Mouse (Mus musculus) heart, embryonic 11.5 days (tissue): ENCODE measurements around the gene Bmp2k. TPM values are rescaled to one million over a fixed set of nuclear protein-coding genes. Genes with fewer than 3 reads are reported as not detected.

Experiments used
- ATAC-seq: fragments of 200-750 bp; cut with Nextera tagmentation; replicated peaks from 2 replicates; pipeline ENCODE4 v1.8.0; 2017; ENCODE audit warnings: moderate library complexity; ENCODE audit not compliant: insufficient number of reproducible peaks, low FRiP score, low TSS enrichment
- H3K27ac ChIP-seq: fragments of 300-500 bp; sonication (generic); 2 replicates; pipeline ENCODE4 v1.5.1; 2014; ENCODE audit warnings: mild to moderate bottlenecking, low read depth, low read length
- H3K27me3 ChIP-seq: fragments of 300-500 bp; sonication (generic); 2 replicates; pipeline ENCODE4 v1.6.1; 2014; ENCODE audit warnings: mild to moderate bottlenecking, low read length, mixed read lengths; ENCODE audit not compliant: control insufficient read depth, insufficient read depth
- H3K36me3 ChIP-seq: fragments of 300-500 bp; sonication (generic); 2 replicates; pipeline ENCODE4 v1.6.1; 2014; ENCODE audit warnings: mild to moderate bottlenecking, low read length, moderate library complexity, mixed read lengths; ENCODE audit not compliant: control insufficient read depth, insufficient read depth
- H3K4me1 ChIP-seq: fragments of 300-500 bp; sonication (generic); 2 replicates; pipeline ENCODE4 v1.6.1; 2014; ENCODE audit warnings: low read length; ENCODE audit not compliant: control insufficient read depth, insufficient read depth
- H3K4me2 ChIP-seq: fragments of 300-500 bp; sonication (generic); 2 replicates; pipeline ENCODE4 v1.6.1; 2014; ENCODE audit warnings: mild to moderate bottlenecking, moderate library complexity
- H3K4me3 ChIP-seq: fragments of 300-500 bp; sonication (generic); 2 replicates; pipeline ENCODE4 v1.5.1; 2014; ENCODE audit warnings: low read depth, low read length
- H3K9ac ChIP-seq: fragments of 300-500 bp; sonication (generic); 2 replicates; pipeline ENCODE4 v1.6.1; 2014; ENCODE audit warnings: mild to moderate bottlenecking, low read depth, low read length, moderate library complexity
- H3K9me3 ChIP-seq: fragments of 300-500 bp; sonication (generic); replicated peaks from 2 replicates; pipeline ENCODE4 v1.6.1; 2016; ENCODE audit warnings: low read length; ENCODE audit not compliant: control insufficient read depth
- WGBS: fragments of 180-500 bp; shearing (Covaris S2); extraction: QIAGEN DNeasy Blood & Tissue Kit; methylation state at CpG from one replicate; pipeline ENCODE4 v1.1.7; 2014; ENCODE audit not compliant: insufficient replicate concordance; 5-methylcytosine and 5-hydroxymethylcytosine counted together
- polyA plus RNA-seq: library from polyadenylated mRNA; unstranded; fragments of >200 nt; fragmentation: Nextera tagmentation; extraction: Ambion mirVana; gene quantifications from 2 replicates; pipeline ENCODE4 v1.2.1, GENCODE M21; 2014

The Bmp2k gene
- polyA plus RNA-seq, 1 experiment from 2014 or later = 12.7 TPM

GRCm38 (mm10) chr5:96956926-96957325 lies 40.6 kb upstream of the Bmp2k start:
- H3K9me3 ChIP-seq = no peaks in the 10 kb centered on the region
- no peak overlapping the region for H3K9ac ChIP-seq
- no peak overlapping the region for H3K4me3 ChIP-seq
- H3K4me1 ChIP-seq = no peaks in the 10 kb centered on the region
- no peak overlapping the region for H3K4me2 ChIP-seq
- WGBS = 63% methylated on average over 3 of the region's 3 CpGs
- H3K27ac ChIP-seq = no peak overlapping the region
- H3K27me3 ChIP-seq = no peaks in the 10 kb centered on the region
- no peaks in the 10 kb centered on the region for H3K36me3 ChIP-seq
- no peak for ATAC-seq

GRCm38 (mm10) chr5:96961122-96961521 lies 36.4 kb upstream of the Bmp2k start:
- ATAC-seq = no peak
- H3K27ac ChIP-seq = no peak overlapping the region
- H3K9ac ChIP-seq = no peak overlapping the region
- H3K4me1 ChIP-seq = peaks cover 6% of the 10 kb centered on the region; the same call in 1 of the 2 replicates
- no peak overlapping the region for H3K4me3 ChIP-seq
- no peak overlapping the region for H3K4me2 ChIP-seq
- H3K9me3 ChIP-seq = no peaks in the 10 kb centered on the region
- no peaks in the 10 kb centered on the region for H3K36me3 ChIP-seq
- H3K27me3 ChIP-seq = no peaks in the 10 kb centered on the region
- 69% methylated on average over 5 of the region's 5 CpGs for WGBS

- H3K27ac ChIP-seq = no peak overlapping the region
- H3K27me3 ChIP-seq = no peaks in the 10 kb centered on the region
- H3K36me3 ChIP-seq = no peaks in the 10 kb centered on the region
- peaks cover 6% of the 10 kb centered on the region; the same call in 1 of the 2 replicates for H3K4me1 ChIP-seq
- no peak for ATAC-seq
- H3K4me3 ChIP-seq = no peak overlapping the region
- H3K9ac ChIP-seq = no peak overlapping the region
- no peak overlapping the region for H3K4me2 ChIP-seq
- H3K9me3 ChIP-seq = no peaks in the 10 kb centered on the region
Measured at GRCm38 (mm10) chr5:96961852-96962251, 35.6 kb upstream of the Bmp2k start.

- H3K4me3 ChIP-seq = no peak overlapping the region
- ATAC-seq = no peak
- H3K27ac ChIP-seq = no peak overlapping the region
- no peak overlapping the region for H3K9ac ChIP-seq
- H3K9me3 ChIP-seq = no peaks in the 10 kb centered on the region
- 71% methylated on average over 8 of the region's 8 CpGs for WGBS
- no peaks in the 10 kb centered on the region for H3K27me3 ChIP-seq
- H3K4me1 ChIP-seq = peaks cover 6% of the 10 kb centered on the region; the same call in 1 of the 2 replicates
- no peak overlapping the region for H3K4me2 ChIP-seq
- no peaks in the 10 kb centered on the region for H3K36me3 ChIP-seq
Measured at GRCm38 (mm10) chr5:96962252-96962933, 35.1 kb upstream of the Bmp2k start.

- no peak overlapping the region for H3K4me2 ChIP-seq
- no peak for ATAC-seq
- 69% methylated on average over 6 of the region's 6 CpGs for WGBS
Measured at GRCm38 (mm10) chr5:96962934-96963301, 34.6 kb upstream of the Bmp2k start.

GRCm38 (mm10) chr5:96964062-96965028 lies 33.1 kb upstream of the Bmp2k start:
- H3K4me1 ChIP-seq = peaks cover 6% of the 10 kb centered on the region; the same call in 1 of the 2 replicates
- H3K9ac ChIP-seq = peak overlapping the region; percentile 61
- H3K27me3 ChIP-seq = no peaks in the 10 kb centered on the region
- no peaks in the 10 kb centered on the region for H3K9me3 ChIP-seq
- WGBS = 4% methylated on average over 14 of the region's 14 CpGs
- no peak; the same call in 1 of the 2 replicates for ATAC-seq
- H3K27ac ChIP-seq = peak overlapping the region; percentile 22; the same call in 1 of the 2 replicates
- H3K36me3 ChIP-seq = no peaks in the 10 kb centered on the region
- peak overlapping the region; percentile 30 for H3K4me3 ChIP-seq
- H3K4me2 ChIP-seq = peak overlapping the region; percentile 64

More at GRCm38 (mm10) chr5:96962934-96963301, 34.6 kb upstream of the Bmp2k start:
- Histone ChIP-seq H3K4me1 (peaks cover 6% of the 10 kb centered on the region; the same call in 1 of the 2 replicates), H3K27me3 (no peaks in the 10 kb centered on the region), H3K36me3 (no peaks in the 10 kb centered on the region), H3K27ac (no peak overlapping the region), H3K9me3 (no peaks in the 10 kb centered on the region), H3K9ac (no peak overlapping the region), H3K4me3 (no peak overlapping the region)

- H3K9ac ChIP-seq = no peak overlapping the region
- 61% methylated on average over 2 of the region's 2 CpGs for WGBS
- ATAC-seq = no peak
- H3K36me3 ChIP-seq = no peaks in the 10 kb centered on the region
- H3K9me3 ChIP-seq = no peaks in the 10 kb centered on the region
- H3K4me2 ChIP-seq = peak overlapping the region; percentile 64
- peaks cover 6% of the 10 kb centered on the region; the same call in 1 of the 2 replicates for H3K4me1 ChIP-seq
- H3K4me3 ChIP-seq = no peak overlapping the region
- no peaks in the 10 kb centered on the region for H3K27me3 ChIP-seq
- no peak overlapping the region for H3K27ac ChIP-seq
Measured at GRCm38 (mm10) chr5:96965029-96965403, 32.5 kb upstream of the Bmp2k start.

- H3K4me2 ChIP-seq = no peak overlapping the region
- ATAC-seq = no peak
- no peaks in the 10 kb centered on the region for H3K9me3 ChIP-seq
- no peak overlapping the region for H3K9ac ChIP-seq
- no peak overlapping the region for H3K4me3 ChIP-seq
- H3K36me3 ChIP-seq = no peaks in the 10 kb centered on the region
- no peak overlapping the region for H3K27ac ChIP-seq
- H3K27me3 ChIP-seq = no peaks in the 10 kb centered on the region
- H3K4me1 ChIP-seq = peaks cover 6% of the 10 kb centered on the region; the same call in 1 of the 2 replicates
- WGBS = 87% methylated on average over 2 of the region's 2 CpGs
Measured at GRCm38 (mm10) chr5:96965503-96965902, 32.0 kb upstream of the Bmp2k start.
